Mouse (Mus musculus) kidney, adult 2 months (tissue): ENCODE data around the gene Imp4.

Source experiments
- CTCF ChIP-seq: fragments of 200-500 bp; conservative IDR thresholded peaks from 2 replicates; pipeline ENCODE4 v1.5.1; 2011; ENCODE audit warnings: low read depth, mild to moderate bottlenecking, control low read depth, low read length, moderate library complexity, mixed read lengths; ENCODE audit not compliant: insufficient read depth, insufficient read length
- POLR2A ChIP-seq: fragments of 200-500 bp; IDR thresholded peaks from one replicate; pipeline ENCODE4 v1.6.1; 2011; ENCODE audit warnings: low read depth, low read length, control low read depth

GRCm38 (mm10) chr1:34469801-34470200 lies 30.1 kb downstream of the Imp4 start:
- TF ChIP-seq POLR2A (no peak), CTCF (no peak)
